Mouse (Mus musculus): ENCODE data around the gene Itgav. TPM values are rescaled to one million over a fixed set of nuclear protein-coding genes. Genes with fewer than 3 reads are reported as not detected.

Itgav gene
- 10 to 100 TPM; 12.1 to 41.7 TPM for polyA plus RNA-seq (2012; fragmentation: generic; extraction: Trizol)

GRCm38 (mm10) chr2:83723921-83724826, at the start of gene Itgav:
Gene Itgav (plus strand): TSS chr2:83724397.

GRCm38 (mm10) chr2:83812483-83813272, 88.5 kb downstream of the Itgav start, which contains the start of gene Fam171b:
Gene Fam171b (plus strand): TSS chr2:83812636.

Other genes starting within 250 kb of the Itgav start
- 10 to 100 TPM in 1 of 2 experiments, 1 to 10 TPM in 1; 5.2 to 25.0 TPM for gene Zc3h15, start 80.0 kb upstream of the Itgav start, polyA plus RNA-seq (2012; fragmentation: generic; extraction: Trizol)
- 1 to 10 TPM in 1 of 2 experiments, under 1 TPM in 1; 0.18 to 3.6 TPM for gene Fam171b, start 88.2 kb downstream of the Itgav start, polyA plus RNA-seq (2012; fragmentation: generic; extraction: Trizol)
- not detected for gene Zswim2, start 216.8 kb downstream of the Itgav start, polyA plus RNA-seq (2012; fragmentation: generic; extraction: Trizol)
- gene Gm13698, start 231.3 kb downstream of the Itgav start, polyA plus RNA-seq (2012; fragmentation: generic; extraction: Trizol) = under 1 TPM in 1 of 2 experiments, not detected in 1; 0.01 TPM
- gene Gm13693, start 237.1 kb downstream of the Itgav start, polyA plus RNA-seq (2012; fragmentation: generic; extraction: Trizol) = under 1 TPM in 1 of 2 experiments, not detected in 1; 0.01 TPM
- under 1 TPM in 1 of 2 experiments, not detected in 1; 0.01 TPM for gene Gm13695, start 242.9 kb downstream of the Itgav start, polyA plus RNA-seq (2012; fragmentation: generic; extraction: Trizol)
- under 1 TPM in 1 of 2 experiments, not detected in 1; 0.01 TPM for gene Gm13696, start 248.7 kb downstream of the Itgav start, polyA plus RNA-seq (2012; fragmentation: generic; extraction: Trizol)